Mouse (Mus musculus) c-Kit-positive CD71-positive TER-119-negative erythroid progenitor cells, embryonic 14.5 days (primary cell): ENCODE data around the gene Cdcp1.

Source experiments
- DNase-seq: peaks from one replicate; pipeline ENCODE4 v3.0.0-alpha.2; 2013; ENCODE audit warnings: low read depth

Cdcp1 gene

DNA sequence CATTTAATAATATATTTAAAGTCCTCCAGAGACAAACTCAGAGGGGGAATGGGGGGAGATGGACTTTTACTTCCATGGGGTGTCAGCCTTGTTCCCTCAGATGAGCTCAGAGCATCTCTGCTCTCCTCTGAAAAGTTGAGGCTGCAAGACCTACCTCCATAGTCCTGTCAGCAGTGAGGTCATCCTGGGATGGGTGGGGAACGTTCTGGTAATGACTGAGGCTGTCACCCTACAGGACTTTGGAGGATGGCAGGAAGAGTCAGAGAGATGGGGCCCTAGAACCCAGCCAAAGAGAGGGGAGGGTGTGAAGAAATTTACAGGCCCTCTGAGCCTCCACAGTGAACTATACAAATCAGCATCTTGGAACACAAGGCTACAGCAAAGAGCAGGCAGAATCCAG is 64.3 kb downstream of the Cdcp1 start:
- DNase-seq = no peak

DNA sequence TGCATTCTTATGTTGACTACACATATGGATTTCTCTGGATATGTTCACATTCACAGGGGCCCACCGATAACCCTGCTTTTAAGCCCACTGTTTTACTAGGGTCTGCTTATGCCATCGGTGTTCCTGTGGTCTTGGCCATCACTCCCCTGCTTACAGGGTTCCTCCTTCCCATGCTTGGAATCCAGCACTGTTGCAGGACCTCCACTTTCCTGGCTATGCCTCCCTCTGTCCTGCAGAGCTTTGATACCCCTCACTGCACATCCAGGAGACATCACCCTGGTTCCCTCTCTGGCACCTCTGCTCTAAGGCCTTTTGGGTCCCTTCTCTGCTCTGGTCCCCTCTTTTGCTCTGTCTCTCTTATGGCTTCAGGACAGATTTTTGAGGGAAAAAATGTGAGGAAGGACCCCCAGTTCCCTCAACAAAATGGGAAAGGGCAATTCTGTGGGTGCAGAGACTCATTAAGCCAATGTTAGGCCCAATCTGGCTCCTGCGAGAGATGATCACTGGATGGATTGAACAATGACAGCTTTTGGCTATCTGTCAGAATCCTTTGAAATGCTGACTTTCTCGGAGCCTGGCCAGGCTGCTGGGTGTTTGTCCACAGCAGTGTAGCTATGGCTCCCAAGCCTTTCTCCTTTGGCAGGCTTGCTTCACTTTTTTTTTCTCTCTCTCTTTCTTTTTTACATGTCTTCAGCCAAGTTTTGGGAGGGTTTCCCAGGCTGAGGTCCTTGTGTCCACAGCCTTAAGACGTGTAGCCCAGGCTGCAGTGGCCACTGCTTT is 65.4 kb downstream of the Cdcp1 start, which contains the start of gene Clec3b:
TSS of gene Clec3b (plus strand) at position 706 of the 780 bp plus-strand sequence.
- no peak for DNase-seq

DNA sequence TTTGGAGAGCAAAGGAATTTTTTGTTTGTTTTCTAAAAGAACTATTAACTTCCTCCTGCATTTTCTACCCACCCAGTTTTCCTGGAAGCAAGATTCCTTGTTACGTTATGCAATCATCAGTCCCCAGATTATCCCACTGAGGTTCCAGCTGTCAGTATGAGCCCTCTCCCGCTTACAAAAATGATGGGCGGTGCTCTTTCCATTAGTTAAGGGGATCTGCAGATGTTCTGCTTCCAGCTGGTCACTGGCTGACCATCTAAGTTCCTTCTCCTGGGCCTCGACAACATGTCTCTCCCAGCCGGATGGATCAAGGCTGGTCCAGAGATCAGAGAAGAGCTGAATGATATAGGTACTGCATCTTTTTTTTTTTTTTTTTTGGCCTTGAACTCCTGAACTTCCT is 67.4 kb downstream of the Cdcp1 start:
- DNase-seq = no peak

DNA sequence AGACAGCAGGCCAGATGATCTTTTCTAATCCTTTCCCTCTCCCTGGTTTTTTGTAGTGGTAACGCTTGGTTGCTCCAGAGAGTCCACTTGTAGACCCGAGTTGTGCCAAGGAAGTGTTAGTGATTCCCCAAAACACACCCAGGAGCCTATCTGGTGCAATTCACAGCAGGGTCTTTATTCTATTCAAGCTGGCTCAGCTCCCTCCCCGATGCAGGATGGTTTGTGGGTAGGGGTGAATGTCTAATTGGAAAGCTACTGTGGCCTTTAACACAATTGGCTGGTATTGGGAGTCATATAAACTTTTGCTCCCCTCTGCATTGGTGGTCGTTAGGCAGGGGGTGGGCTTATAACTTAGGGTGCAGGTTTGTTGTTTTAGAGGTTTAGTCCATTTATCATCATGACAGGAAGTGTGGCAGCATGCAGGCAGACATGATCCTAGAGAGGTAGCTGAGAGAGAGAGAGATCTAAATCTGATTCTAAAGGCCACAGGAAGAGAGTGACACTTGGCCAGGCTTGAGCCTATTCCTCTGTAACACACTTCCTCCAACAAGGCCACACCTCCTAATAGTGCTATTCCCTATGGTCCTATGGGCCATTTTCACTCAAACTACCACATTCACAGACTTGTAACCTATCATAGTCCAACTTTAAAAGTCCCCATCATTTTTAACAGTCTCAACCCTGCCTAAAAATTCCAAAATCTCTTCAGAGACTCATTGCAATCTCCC is 75.8 kb downstream of the Cdcp1 start:
- no peak for DNase-seq

DNA sequence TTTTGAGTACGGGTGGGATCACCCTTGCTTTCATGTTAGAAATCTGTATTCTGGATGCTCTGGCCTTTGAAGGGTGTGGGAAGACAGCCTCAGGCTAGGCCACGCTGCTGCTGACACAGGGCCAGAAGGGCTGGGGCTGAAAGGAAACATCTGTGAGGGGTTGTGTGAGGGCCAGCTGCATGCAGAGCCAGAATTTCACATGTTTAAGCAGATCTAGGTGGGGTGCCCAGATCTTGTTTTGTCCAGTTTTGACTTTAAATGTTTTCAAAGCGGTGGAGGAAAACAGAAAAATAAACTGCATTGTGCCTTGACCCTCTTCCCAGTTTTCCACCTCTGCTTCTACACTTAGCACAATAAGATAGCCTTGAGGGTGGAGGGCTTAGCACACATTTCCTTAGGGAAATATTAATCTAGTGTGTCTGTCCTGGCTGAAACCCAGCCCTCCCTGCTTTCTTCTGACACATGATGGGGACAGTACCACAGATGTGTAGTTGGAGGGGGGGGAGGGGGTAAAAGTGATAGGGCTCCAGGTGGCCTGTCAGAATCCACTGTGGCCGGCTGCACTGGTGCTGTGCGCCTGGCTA is 76.9 kb downstream of the Cdcp1 start:
- no peak for DNase-seq

DNA sequence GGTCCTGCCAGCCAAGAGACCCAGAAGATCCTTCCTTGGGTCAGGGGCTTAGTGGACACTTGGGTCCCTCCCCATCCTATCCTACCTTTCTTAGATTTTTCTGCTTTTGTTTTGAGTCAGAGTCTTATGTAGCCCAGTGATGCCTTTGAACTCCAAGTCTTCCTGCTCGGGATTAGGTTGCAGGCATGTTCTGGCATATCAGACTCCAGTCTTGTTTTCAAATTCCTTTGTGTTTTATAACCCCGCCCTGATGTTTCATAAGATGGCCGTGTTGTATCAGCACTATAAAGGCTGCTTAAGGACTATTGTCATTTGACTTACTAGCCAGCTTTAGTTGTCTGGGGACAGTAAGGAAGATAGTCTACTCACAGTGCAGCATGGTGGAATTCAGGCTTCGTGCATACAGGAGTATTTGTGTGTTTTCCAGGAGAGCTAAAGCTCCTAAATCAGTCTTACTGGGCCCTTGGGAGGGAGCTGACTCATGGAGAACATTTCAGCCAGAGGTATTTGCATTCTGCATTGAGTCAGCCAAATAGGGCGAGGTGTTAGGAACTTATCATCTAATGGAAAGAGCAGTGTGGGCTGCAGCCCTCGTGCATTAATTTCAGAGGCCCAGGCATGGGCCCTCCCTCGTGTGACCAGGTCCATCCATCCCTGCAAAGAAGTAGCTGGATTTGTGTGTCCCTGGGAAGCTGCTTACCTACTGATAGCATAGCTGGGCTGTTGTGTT is 78.7 kb downstream of the Cdcp1 start:
- DNase-seq = no peak

DNA sequence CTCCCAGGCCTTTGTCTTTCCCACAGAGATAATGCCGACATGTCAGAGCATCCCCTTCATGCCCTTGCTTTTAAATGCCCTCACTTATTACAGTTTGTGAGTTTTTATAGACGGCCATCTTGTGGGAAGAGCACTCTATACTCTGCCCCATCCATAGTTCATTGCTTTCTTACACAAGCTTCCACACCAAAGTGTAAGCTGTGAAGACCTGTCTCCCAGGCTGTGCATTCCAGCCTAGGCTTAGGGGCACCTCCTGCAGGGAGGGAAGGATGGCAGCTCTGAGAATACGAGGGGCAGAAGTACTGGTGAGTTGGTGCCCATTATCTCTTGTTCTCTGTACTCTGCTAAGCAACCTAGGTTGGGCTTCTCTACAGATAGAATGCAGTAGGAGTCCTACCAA is 82.8 kb downstream of the Cdcp1 start:
- DNase-seq = no peak

DNA sequence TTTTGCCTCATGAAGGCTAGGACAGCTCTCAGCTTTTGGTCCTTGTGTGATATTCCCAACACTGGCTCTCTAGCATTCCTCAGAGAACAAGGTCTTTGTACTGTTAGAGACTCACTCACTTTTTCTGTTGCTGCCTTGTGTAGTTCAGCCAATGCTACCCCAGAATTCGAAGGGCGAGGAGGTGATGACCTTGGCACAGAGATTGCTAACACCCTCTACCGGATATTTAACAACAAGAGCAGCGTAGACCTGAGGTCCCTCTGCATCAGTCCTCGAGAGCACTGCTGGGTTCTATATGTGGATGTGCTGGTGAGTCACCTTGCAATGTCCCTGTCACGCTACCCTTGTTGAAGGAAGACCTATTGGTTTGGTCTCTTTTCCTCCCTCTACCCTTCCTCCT is 88.2 kb downstream of the Cdcp1 start:
- DNase-seq = no peak

DNA sequence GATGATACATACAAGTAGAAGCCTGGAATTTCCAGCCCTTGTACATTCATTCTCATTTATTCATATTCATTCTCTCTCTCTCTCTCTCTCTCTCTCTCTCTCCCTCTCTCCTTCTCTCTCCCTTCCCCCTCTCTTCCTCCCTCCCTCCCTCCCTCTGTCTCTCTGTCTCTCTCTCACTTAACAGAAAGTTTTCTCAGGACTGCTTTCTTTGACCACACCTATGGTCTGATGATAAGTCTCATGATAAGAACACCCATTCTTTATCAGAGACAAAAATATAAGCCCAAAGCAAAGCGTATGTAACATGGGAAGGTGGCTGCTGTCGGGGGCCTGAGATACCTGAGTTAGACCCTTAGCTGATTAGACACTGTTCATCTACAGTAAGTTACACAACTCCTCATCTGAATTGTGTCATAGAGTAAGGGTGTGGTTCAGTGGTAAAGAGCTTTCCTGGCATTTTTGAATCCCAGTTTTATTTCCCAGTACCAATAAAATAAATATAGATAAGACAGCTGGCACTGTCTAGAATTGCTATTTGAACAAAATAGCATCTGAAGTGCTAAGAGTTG is 91.3 kb downstream of the Cdcp1 start:
- peak; percentile 21 for DNase-seq

DNA sequence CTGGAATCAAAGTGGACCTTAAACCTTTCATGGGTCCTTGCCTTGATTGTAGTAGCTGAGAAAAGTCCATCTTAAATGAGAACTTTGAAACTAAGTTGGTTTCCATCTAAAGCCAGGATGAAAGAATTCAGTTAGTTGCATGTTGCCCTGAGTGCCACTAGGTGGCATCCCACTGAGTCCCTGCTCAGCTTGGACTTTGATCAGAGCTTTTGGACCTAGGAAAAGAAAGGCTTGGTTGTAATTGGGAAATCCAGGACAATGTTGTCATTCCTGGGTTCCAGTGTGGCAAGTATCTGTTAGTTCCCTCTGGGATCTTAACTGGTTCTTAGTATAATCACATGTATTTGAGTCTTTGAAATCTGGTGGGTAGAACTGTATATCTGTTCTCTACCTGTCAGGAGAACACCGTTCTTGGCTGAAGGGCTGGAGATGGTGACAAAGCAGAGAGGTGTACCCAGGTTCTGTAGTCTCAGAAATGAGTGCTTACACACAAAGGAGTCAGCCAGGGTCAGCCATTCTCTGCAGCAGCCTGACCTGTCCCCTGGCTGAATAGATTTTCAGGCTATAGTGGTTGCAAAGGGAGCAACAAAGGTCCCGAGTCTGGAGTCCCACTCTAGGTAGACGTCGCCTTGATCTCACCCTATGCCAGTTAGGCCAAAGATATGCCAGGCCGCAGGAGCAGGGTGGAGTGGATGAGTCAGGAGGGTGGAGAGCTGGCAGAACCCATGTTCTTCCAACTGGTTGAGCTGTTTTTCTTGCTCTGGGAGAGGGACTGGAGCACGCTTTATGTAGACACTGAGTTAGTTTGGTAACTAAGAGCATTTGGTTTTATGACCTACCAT is 92.0 kb downstream of the Cdcp1 start:
- DNase-seq = peak; percentile 17

DNA sequence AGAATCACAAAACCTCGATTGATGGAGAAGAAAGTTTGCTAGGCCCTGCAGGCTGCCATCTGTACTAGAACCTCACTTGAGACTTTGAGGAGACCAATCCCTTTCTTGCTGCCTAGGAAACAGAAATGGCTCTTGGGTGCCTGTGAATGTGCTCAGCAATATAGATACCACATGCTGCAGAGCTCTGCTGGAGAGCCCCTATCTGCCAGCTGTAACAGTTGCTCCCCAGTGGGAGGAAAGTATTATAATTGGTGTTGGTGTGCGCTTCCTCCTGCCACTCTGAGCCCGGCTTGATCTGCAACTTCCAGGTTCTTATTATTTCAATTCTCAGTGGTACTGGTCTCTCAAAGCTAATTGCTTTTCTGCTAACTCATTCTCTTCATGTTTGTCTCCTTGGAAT is 92.8 kb downstream of the Cdcp1 start:
- DNase-seq = no peak
